Mouse (Mus musculus): ENCODE data around the gene Lcp2. TPM values are rescaled to one million over a fixed set of nuclear protein-coding genes. Genes with fewer than 3 reads are reported as not detected.

Lcp2 gene
- total and polyA plus RNA-seq, 3 experiments, result 19.4 to 24.0 (median 20.1) TPM

DNA sequence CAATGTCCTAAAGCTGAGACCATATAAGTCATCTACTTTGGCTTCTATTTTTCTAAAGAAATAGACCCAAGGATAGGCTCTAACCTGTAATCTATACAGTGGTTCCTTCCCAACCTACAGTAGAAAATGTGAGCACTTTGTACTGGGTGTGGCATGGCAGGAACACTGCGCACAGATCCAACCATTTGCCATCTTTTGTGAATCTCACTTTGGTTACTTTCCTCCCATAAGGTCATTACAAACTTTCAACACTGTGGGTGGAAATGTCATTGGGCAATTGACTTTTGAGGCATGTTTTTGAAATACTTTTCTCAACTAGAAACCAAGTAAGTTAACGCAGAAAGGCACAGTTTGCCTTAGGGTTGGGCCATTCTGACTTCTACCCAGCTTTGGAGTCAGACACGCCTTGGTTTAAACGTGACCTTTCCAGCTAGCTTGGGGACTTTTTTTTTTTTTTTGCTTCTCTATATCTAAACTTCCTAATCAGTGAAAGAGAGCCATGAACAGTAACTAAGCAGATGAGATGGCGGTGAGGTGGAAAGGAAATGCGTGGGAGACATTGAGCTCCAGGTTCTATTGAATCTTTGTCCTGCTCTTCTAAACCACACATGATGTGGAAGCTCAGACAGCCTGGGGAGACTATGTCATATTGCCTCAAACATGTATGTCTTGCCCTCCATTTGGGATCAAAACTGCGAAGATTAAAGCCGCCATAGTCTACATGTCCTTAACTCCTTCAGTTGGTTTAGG, 1.8 kb downstream of the Lcp2 start:
- H3K36me3 ChIP-seq (replicated peaks in 1 of 2; ENCODE audit: control insufficient read depth in 1 of 2, insufficient read depth in 1 of 2, low read length in 1 of 2), result peaks cover 12 to 25% of the 10 kb centered on the region in 2 experiments
- TF ChIP-seq EP300 (IDR thresholded peaks at IDR 0.05; ENCODE audit: low read length), result no peak
- TF ChIP-seq KAT2A (IDR thresholded peaks at IDR 0.05; ENCODE audit: insufficient replicate concordance, low read length), result no peak
- TF ChIP-seq MYC (IDR thresholded peaks at IDR 0.05; ENCODE audit: low read depth, low read length), result no peak; the same call in 1 of the 2 replicates
- no peak for TF ChIP-seq ZKSCAN1 (IDR thresholded peaks at IDR 0.05; ENCODE audit: borderline replicate concordance, low read depth, low read length)
- TF ChIP-seq UBTF (IDR thresholded peaks at IDR 0.05; ENCODE audit: low read depth, low read length), result no peak
- TF ChIP-seq JUND (conservative IDR thresholded peaks at IDR 0.05; ENCODE audit: low read depth, low read length), result no peak
- TF ChIP-seq JUN (IDR thresholded peaks at IDR 0.05; ENCODE audit: insufficient read depth, low read depth, low read length), result no peak
- TF ChIP-seq MAX (IDR thresholded peaks at IDR 0.05; ENCODE audit: low read length), result peak; percentile 43; the same call in 1 of the 2 replicates
- no peak for TF ChIP-seq IRF4 (IDR thresholded peaks at IDR 0.05; ENCODE audit: low read depth, low read length)
- TF ChIP-seq RAD21 (IDR thresholded peaks at IDR 0.05; ENCODE audit: low read depth, low read length), result no peak
- TF ChIP-seq MXI1 (IDR thresholded peaks at IDR 0.05; ENCODE audit: low read depth, low read length), result no peak; the same call in 1 of the 2 replicates
- no peak; the same call in 1 of the 2 replicates for TF ChIP-seq NRF1 (IDR thresholded peaks at IDR 0.05; ENCODE audit: low read depth, low read length)
- TF ChIP-seq TCF12 (IDR thresholded peaks at IDR 0.05; ENCODE audit: low read depth, low read length), result no peak; the same call in 1 of the 2 replicates
- no peak for TF ChIP-seq POLR2AphosphoS2 (IDR thresholded peaks at IDR 0.05; ENCODE audit: low read depth, low read length)
- no peak for TF ChIP-seq USF2 (conservative IDR thresholded peaks at IDR 0.05; ENCODE audit: low read depth, low read length)
- no peak for TF ChIP-seq ZMIZ1 (IDR thresholded peaks at IDR 0.05; ENCODE audit: low read depth, low read length)
- TF ChIP-seq HCFC1 (IDR thresholded peaks at IDR 0.05; ENCODE audit: low read depth, low read length), result no peak
- TF ChIP-seq RCOR1 (conservative IDR thresholded peaks at IDR 0.05; ENCODE audit: low read depth, low read length), result no peak
- no peak for TF ChIP-seq PAX5 (IDR thresholded peaks at IDR 0.05; ENCODE audit: low read length)
- no peak for TF ChIP-seq MEF2A (IDR thresholded peaks at IDR 0.05; ENCODE audit: borderline replicate concordance, low read depth, low read length)
- peak; percentile 75 for TF ChIP-seq BHLHE40 (IDR thresholded peaks at IDR 0.05; ENCODE audit: low read depth, low read length)
- no peak for TF ChIP-seq ETS1 (conservative IDR thresholded peaks at IDR 0.05; ENCODE audit: low read depth, low read length)
- 0 out of 2 replicates have a peak, but pooled peaks have one; percentile 11 for TF ChIP-seq TBP (conservative IDR thresholded peaks at IDR 0.05; ENCODE audit: low read depth, low read length)
- no peak for TF ChIP-seq CHD2 (IDR thresholded peaks at IDR 0.05; ENCODE audit: low read length)
- no peak for TF ChIP-seq E2F4 (IDR thresholded peaks at IDR 0.05; ENCODE audit: insufficient replicate concordance, low read depth, low read length)
- TF ChIP-seq SMC3 (IDR thresholded peaks at IDR 0.05; ENCODE audit: low read depth, low read length), result no peak
- no peak for TF ChIP-seq ZC3H11A (IDR thresholded peaks at IDR 0.05; ENCODE audit: low read depth, low read length)
- TF ChIP-seq USF1 (IDR thresholded peaks at IDR 0.05; ENCODE audit: low read depth, low read length), result no peak
- 0 out of 2 replicates have a peak, but pooled peaks have one; percentile 12 for TF ChIP-seq POLR2A (IDR thresholded peaks at IDR 0.05; ENCODE audit: low read depth, low read length)
- no peak for TF ChIP-seq MAFK (IDR thresholded peaks at IDR 0.05; ENCODE audit: insufficient replicate concordance, low read length)
- no peak; the same call in 1 of the 2 replicates for TF ChIP-seq CHD1 (IDR thresholded peaks at IDR 0.05; ENCODE audit: low read depth, low read length)
- TF ChIP-seq MAZ (IDR thresholded peaks at IDR 0.05; ENCODE audit: low read depth, low read length), result no peak
- TF ChIP-seq ELF1 (IDR thresholded peaks at IDR 0.05; ENCODE audit: low read depth, low read length), result no peak
- TF ChIP-seq NELFE (IDR thresholded peaks at IDR 0.05; ENCODE audit: low read depth, low read length), result no peak
- no peak for TF ChIP-seq GABPA (IDR thresholded peaks at IDR 0.05; ENCODE audit: insufficient replicate concordance, low read depth, low read length)
- no peak for TF ChIP-seq CTCF (conservative IDR thresholded peaks at IDR 0.05 in 1 of 2, IDR thresholded peaks at IDR 0.05 in 1 of 2; ENCODE audit: low read depth in 2 of 2, low read length in 2 of 2)
- peak; percentile 57; the same call in 1 of the 2 replicates for TF ChIP-seq SIN3A (IDR thresholded peaks at IDR 0.05; ENCODE audit: low read length)
- peak; percentile 64; the same call in 1 of the 2 replicates for TF ChIP-seq ZNF384 (IDR thresholded peaks at IDR 0.05; ENCODE audit: low read depth, low read length)
- in situ Hi-C loops (cut with MboI; ENCODE audit: low pct_ligation_motif_present, low pct_unique_long_range_greater_than_20kb, low sequenced_read_pairs), result no loop called here
- H3K9me3 ChIP-seq (replicated peaks; ENCODE audit: low read length), result no peaks in the 10 kb centered on the region
- peak overlapping the region; percentile 88 for H3K27ac ChIP-seq (ENCODE audit: insufficient read depth, low read depth)
- peaks cover 28 to 77% of the 10 kb centered on the region in 2 experiments for H3K4me1 ChIP-seq (ENCODE audit: control insufficient read depth in 1 of 2, insufficient read depth in 2 of 2)
- dilution Hi-C loops (cut with MboI; ENCODE audit: extremely low pct_ligation_motif_present, extremely low pct_unique_long_range_greater_than_20kb, low sequenced_read_pairs), result no loop called here
- H3K4me3 ChIP-seq (replicated peaks in 1 of 3; ENCODE audit: low read depth in 2 of 3, low read length in 2 of 3, poor library complexity in 1 of 3), result peak overlapping the region; percentile 58 to 78 (median 61)
- H3K27me3 ChIP-seq (replicated peaks), result no peaks in the 10 kb centered on the region
- H3K4me2 ChIP-seq (ENCODE audit: insufficient read depth, low read depth, poor library complexity, severe bottlenecking), result peak overlapping the region; percentile 91
- no peak for DNase-seq (ENCODE audit: extremely low read depth)
- H3K79me2 ChIP-seq (replicated peaks; ENCODE audit: control insufficient read depth, extremely low read depth, insufficient read depth, poor library complexity, severe bottlenecking), result peaks cover 29% of the 10 kb centered on the region
- H3K9ac ChIP-seq (ENCODE audit: insufficient read depth, low read depth), result peak overlapping the region; percentile 74
